Mouse (Mus musculus): ENCODE results near the gene Tmem159.

Gene Tmem159

DNA sequence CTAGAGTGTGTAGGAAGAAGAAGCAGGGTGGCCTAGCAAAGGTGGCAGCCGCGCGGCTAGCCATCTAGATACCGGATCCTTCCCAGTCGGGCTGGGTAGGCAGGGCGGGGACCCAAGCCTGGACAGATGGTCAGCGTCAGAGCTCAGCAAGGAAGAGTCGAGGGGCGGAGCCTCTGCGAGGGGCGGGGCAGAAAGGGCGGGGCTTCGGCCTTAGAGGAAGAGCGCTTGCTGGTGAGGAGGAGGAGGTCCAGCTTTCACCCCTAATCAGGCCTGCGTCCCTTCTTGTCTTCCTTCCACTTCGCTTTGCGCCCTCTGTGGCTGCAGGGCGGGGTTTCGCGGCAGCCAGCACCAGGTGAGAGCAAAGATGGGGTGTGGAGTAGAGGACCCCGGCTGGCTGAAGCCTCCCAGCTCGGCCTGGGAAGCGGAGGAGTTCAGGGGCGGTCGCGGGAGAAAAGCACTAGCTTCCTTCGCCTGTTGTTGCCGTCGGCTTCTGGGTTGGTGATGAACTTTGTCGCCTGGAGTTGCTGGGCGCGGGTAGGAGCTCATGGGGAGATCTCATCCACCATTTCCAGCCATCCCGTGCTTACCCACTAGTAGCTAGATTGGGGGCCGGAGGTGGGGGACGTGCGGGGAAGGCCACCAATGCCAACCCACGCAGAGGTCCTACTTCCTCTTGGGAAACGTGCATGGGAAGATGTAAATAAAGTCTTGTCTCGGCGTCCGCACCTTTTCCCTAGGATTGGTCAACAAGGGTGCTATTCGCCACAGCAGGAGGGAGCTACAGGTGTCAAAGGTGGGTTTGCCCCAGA, at the start of gene Tmem159:
Tmem159 (plus strand) TSS at position 190 of the 809 bp plus-strand sequence.
- peak; percentile 90 for DNase-seq

DNA sequence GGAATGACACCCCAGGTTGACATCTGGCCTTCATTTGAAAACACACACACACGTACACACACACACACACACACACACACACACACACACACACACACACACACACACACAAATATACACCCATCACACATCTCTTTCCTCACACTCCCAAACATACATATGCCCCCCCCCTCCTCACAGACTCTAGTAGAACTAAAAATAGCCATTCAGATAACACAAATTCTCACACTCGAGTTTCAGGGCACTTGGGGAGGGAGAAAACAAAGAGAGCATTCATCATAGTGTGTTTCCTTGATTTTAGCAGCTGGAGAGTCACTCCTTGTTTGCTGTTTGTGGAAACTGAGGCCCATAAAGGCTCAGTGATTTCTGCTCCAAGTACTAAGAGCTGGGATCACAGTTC, 48.1 kb upstream of the Tmem159 start:
- DNase-seq: no peak

DNA sequence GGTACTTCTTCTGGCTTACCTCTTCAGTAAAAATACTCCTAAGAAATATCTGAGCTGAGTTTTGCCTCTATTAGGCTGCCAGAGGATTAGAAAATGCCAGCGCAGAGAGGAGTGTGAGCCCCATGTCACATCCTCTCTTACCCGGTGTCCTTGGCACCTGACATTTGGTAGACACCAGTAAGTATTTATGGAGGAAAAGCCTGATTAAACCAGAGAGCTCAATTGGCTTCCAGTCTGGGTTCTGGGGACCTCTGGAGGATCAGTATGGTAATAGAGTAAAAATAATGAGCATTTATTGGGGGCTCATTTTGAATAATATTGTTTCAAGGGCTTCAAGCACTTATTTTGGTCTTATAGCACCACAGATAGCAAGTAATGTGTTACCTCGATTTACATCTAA, 46.7 kb upstream of the Tmem159 start:
- no peak for DNase-seq

DNA sequence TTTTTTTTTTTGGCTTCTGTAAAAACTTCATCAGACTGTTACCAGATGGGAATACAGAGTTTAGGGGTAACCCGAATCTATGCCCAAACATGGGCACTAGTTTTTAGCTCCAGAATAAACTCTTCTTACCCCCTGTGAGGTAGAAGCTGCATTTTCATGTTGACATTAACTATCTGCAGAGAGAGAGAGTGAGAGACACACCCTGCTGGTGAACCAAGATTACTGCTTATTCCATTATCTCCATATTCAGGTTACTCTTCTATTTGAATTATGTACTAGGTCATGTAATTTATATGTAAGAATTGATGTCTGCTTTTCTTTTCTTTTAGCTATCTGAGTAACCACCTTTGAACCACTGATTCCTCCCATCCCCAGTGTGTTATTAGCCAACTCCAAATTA, 38.1 kb upstream of the Tmem159 start:
- no peak for DNase-seq

DNA sequence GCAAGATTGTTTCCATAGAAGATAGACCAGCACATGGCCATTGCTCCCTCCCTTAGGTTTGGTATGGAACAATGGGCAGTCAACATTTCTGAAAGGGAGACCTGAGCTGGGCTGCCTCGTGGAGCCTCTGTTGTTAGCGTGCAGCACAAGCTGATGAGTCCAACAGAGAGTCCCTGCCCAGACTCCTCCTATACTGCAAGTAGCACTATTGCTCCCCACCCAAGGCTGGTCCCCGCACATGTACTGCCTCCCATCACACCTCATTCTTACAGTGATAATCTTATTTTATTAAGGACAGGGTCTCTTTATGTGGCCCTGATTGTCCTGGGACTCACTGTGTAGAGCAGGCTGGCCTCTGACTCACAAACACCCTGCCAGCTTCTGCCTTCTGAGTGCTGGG, 34.0 kb upstream of the Tmem159 start:
- DNase-seq: no peak

DNA sequence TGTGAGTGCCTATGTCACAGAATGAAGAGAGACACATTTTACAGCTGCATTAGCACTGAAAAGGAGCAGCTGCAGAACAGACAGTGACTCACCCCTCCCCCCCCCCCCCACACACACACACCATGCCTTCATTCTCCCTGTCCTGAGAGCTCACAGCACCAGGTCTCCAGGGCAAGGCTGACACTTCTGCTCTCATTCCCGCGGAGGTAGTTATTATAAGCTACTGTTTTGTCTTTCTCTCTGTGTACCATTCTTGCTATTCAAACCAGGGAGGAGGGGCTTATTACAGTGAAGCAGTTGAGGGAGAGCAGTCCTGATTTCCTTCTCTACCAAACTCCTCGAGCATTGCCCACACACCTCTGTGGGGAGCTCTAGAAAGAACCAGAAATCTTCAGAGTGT, 33.0 kb upstream of the Tmem159 start:
- DNase-seq: peak; percentile 11

DNA sequence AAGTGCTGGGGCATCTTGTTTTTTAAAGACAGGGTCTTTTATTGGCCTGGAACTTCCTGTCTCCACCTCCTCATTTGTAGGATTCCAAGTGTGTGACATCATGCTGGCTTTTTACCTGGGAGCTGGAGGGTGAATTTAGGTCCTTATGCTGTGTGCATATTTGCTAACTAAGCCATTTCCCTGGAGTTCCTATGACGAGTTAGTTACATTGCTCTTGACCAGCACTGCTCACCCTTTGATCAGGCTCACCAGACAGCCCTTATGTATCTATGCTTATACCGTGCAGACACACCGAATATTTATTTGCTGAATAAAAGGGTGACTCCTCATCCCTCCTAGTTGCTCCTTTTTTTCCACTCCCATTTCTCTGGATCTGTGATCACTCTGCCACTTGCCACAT, 22.0 kb upstream of the Tmem159 start:
- no peak for DNase-seq

DNA sequence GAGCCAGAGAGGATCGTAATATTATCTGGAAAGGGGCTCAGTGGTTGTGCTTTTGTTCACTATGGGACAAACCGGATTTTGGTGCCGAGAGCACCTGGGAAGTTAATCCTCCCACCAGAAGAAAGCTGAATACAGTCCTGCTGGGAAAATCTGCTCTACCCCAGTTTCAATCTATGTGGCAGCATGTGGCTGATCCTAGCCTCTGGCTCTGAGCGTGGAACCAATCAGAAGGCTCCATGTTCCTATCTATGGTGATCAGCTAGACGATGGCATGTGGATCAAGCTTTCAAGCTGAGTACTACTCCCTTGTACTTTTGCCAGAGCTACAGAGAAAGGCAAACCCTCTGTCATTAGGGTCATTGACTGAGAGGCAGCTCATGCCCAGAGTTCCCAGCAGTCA, 9.1 kb upstream of the Tmem159 start:
- DNase-seq: no peak

DNA sequence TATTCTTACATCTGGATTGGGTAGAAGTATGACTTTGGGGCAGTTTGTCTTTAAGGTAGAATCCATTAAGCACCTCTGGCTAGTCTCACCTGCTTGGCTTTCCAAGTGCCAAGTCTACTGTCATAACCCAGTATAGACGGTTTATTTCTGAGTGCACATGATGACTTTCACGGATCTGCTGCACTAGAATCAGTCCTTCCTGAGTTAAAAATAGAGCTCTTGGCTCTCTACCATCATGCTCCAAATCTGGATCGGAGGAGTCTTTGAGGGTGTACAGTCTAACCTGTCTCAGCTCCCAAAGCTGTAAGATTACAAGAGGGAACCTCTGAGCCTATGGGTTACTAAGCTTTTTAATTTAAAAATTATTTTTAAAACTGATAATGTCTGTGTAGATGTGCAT, 7.9 kb upstream of the Tmem159 start:
- no peak for DNase-seq

DNA sequence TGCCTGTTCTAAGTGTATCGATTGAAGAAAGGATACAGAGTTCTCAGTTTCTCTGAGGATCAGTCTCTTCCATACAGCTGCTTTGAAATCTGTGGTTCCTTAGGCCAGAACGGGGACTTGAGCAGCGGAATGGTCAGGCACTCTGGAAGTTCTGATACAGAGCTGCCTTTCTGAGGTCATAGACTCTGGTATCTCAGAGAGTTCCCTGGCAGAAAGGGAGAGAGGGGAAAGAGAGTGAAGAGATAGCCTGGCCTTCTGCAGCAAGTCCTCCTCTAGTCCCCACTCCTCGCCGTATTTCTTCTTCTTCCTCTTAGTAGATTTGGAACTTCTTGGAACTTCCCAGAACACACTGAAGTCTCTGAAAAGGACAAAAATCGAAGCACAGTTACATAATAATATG, 7.0 kb upstream of the Tmem159 start, which contains the start of gene Dnah3:
Dnah3 (minus strand) TSS at position 101 of the 400 bp plus-strand sequence.
- no peak for DNase-seq

DNA sequence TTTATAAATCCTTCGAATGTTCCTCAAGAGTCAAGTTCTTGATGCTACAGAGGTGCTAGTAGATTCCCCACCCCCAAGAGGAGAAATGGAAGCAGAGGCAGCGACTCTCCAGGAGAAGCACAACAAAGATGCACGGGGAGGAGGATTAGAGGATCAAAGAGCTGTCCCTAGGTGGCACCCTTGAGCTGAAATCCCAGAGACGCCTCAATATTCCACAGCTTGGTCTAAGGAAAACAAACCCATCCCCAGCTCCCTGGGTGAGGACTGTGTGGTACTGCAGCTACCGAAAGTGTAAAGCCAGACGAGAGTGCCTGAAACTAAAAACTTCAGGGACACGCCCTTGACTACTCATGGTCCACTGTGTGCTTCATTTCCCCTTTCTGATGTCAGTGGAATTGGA, 4.3 kb upstream of the Tmem159 start:
- DNase-seq: peak; percentile 82

DNA sequence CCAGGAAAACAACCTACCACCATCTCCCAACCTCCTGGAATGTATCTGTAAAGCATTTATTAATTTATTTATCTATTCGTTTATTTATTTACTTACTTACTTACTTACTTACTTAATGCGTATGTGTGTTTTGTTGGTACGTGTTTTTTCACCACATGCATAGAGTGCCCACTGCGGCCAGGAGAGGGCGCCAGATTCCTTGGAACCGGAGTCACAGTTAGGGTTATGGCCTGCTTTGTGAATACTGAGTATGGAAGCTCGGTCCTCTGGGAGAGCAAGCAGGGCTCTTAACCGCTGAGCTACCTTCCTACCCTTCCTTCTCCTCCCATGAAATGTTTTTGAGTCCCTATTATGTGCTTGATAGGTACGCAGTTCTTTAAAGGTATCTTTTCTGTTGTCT, 3.8 kb upstream of the Tmem159 start:
- peak; percentile 78 for DNase-seq

DNA sequence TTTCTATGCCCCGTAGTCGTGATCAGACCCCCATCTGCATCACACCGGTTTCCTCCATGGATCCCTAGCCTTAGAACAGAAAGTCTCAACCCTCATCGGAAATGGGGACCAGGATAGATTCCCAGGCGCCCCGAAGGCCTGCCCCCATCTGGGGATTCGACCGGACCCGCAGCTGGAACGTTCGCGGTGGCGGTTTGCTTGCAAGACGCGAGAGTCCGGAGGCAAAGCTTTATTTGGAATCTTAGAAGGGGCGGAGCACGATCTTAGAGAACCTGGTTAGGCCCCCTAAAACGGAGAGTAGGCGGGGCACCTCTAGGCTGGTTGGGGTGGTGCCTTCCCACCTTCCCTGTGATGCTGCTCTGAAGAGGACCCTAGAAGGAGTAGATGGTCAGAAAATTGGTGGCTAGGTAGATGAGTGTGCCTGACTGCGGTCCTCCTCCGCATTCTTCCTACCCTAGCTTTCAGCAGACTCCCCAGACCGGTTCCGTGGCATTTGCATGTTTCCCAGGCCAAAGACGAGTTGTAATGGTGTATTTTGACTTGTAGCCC, 940 bp downstream of the Tmem159 start:
- DNase-seq: peak; percentile 61

DNA sequence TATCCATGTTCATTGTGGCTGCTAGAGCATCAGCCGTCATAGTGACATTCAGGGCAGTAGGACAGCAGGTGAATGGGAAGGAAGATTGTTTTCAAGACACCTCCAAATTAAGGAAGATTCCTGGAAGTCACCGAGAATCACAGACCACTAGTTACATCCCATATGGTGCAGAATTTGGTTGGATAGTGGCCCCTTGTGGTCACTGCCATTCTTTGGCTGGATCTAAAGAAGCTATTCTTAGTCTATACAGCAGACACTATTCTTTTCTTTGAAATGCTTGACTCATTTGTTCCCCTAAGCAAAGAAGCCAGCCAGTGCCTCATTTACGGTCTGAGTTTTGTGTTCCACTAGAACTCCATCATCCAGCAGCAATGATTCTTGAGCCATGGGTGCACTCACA, 2.8 kb downstream of the Tmem159 start:
- DNase-seq: no peak

DNA sequence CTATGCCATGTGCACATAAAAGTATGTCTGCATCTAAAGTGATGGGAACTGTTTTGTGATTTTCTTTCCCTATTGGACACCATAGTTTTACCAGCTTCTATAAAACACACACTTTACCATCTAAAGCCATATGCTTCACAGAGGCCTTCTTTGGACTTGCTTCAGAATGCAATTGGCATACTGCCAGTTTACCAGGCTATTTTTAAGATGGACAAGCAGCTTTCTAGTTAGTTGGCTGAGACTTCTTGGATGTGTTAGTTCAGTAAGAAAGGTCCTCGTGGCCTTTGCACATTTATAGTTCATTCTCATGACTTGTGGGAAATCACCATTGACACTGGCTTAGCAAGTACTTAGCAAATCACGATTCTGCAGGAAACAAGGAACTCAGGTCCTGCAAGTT, 4.2 kb downstream of the Tmem159 start:
- no peak for DNase-seq

DNA sequence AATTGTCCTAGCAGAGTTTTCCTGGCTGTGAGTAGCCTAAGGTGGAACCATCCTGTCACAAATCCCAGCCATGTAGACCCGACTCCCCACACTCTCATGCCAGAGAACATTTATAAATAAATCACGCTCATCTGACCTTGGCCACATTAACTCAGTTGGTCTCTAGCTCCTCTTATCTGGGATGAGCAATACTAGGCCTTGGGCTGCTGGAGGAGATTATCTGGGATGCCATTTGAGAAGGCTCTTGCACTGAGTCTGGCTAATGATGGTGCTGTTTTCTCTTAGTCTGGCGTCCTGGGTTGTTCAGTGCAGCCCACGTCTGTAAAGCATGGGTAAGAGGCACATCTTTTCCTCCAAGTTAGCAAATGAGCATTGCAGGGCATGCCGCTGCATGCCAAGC, 7.5 kb downstream of the Tmem159 start:
- DNase-seq: no peak

DNA sequence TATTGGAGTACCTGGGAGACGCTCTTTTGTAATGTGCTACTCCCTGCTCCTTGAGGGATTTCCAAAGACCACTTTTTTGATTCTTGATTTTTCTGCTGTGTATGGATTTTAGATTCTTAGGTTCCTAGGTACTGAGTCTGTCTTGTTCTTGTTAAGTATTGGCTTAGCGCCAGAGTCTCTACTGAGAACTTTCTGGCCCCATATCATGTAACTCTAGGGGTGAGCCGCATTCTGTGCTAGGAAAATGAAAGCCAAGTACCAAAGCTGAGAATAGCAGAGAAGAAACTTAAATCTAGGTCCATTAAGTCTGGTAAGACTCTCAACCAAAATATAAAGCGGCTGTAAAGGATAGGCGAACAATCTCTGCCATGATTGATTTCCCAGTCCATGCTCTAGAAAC, 14.8 kb downstream of the Tmem159 start:
- no peak for DNase-seq

DNA sequence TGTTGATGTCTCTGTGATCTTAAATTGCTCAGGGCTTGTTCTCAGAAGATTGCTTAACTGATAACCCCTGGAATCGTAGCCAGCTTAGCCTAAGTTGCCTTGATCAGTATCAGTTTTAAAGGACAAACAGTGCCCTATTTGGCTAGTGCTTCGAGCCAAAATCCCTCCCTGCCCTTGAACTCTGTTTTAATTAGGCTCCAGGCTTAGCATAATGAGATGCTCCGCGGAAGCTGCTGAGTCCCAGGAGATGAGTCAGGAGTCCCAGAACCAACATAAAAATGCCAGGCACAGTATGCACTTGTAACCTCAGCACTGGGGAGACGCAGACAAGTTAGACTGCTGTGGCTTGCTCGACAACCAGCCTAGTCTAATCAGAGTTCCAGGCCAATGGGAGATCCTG, 15.4 kb downstream of the Tmem159 start:
- no peak for DNase-seq

DNA sequence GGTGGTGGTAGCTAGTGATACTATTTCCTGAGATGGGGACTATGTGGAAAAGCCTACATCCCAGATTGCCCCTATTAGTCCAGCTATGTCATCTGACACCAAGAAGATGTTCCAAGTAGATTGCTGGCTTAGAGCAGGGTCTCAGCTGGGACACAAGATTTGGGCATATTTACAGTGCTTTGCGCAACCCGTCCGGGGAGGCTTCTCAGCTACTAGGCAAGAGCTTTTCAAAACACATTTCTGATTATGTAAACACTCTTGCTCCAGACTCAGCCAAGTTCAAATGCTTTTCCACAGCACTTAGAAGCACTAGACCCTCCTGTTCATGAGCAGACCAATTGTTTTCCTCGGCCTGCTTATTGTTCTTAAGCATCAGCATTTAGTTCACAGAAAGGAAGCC, 21.6 kb downstream of the Tmem159 start:
- DNase-seq: no peak

DNA sequence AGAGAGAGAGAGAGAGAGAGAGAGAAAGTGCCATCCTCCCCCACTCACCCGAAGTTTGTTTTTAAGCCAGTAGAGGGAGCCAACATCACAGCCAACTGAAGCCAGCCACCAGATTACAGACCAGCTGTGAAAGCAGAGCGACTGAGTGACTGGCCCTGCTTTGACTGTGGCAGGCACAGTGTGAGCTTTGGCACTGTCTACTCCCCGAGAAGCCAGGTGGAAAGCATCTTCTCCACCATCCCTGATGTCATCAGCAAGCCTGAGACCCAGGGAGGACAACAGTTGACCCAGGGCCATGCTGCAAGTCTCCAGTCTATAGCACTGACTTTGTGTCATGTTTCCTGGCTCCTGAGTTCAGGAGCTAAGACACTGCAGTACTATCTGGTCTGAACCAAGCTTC, 22.7 kb downstream of the Tmem159 start:
- DNase-seq: peak; percentile 86

DNA sequence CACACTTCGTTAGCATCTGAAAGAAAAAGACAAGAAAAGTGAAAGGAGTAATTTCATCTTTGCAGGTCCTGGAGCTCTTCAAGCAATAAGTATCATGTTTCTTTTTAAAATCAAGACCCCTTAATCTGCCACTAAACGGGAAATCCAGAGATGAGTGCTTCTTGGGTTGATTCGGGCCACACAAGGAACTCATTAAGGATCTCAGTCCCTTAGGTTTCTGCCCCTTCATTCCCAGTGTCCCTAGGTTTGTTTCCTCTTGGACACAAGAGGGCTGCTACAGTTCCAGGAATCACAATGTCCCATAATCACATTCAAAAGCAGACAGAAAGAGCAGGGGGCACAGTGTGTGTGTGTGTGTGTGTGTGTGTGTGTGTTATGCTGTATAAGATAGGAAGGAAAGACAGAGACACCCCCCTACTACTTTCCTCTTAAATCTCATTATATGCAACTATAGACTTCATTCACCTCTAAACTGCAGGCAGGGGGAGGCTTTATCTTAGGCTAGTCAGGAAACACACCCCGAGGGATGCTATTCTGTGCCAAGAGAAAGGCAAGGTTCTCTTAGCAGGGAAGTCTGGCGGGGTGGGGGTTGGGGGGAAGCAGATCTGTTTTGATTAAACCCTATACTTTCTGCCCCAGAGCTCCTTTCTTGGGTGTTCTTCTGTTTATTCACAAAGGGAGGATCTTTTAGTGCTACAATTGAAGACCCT, 25.0 kb downstream of the Tmem159 start:
- peak; percentile 55 for DNase-seq

DNA sequence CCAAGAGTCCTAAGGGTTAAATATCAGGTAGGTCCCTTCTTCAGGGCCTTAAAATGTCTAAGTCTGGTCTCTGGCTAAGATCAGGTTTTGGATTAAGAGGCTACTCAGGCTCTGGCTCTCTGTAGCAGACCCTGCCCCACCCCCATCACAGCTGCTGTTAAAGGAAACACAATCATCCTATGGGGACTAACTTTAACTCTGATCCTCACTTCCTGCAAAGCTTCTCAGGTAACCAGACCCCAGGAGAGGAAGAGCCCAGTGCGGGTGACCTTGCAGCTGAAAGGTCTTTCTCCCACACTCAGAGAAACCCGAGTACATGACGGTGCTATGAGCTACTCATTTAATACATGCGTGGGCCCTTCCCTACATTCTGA, 25.5 kb downstream of the Tmem159 start:
- DNase-seq: peak; percentile 74

DNA sequence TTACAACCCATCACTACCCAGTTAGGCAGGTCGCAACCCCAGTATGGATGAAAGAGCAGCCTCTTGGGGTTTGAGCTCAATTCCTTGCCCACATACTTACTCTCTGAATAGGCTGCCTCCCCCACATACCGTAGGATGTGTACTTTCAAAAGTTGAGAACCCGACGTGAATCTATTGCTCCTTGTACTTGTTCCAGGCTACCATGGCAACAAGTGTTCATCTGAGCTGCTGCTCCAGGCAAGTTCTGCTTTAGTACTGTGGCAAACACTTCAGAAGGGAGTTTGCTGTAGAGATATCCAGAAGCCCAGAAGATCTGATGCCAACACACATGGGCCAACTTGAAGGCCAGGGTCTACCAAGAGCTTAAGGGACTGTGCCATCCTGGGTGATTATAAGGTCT, 26.8 kb downstream of the Tmem159 start:
- DNase-seq: no peak

DNA sequence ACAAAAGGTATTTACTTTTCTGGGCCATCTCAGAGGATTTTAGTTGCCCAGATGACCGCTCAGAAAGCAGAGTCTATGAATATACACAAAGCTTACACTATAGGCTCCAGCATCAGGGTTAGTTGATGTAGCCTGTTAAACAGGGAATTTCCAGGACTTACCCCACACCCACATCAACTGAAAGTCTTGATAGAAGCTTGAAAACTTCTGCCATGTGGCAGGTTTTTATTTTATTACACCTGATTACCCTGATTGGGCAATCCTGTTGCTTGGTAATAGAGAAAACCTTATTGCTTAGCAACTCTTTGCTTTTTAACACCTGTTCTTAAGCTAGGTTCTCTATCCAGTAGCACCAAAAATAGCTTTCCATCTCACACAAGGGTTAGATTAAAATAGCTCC, 40.6 kb downstream of the Tmem159 start:
- DNase-seq: no peak
